Mouse (Mus musculus) mesoderm, embryonic 11.5 days (tissue): ENCODE measurements around the gene Sepsecs.
"Not testable (repeated sequence)": the region's sequence is repeated elsewhere in the genome, so short reads cannot be mapped to it uniquely, and the experiment has no call there.

ENCODE experiments used
- DNase-seq: peaks from one replicate; pipeline ENCODE4 v3.0.0-alpha.2; 2012; ENCODE audit warnings: low read depth, low spot score

Gene Sepsecs

DNA sequence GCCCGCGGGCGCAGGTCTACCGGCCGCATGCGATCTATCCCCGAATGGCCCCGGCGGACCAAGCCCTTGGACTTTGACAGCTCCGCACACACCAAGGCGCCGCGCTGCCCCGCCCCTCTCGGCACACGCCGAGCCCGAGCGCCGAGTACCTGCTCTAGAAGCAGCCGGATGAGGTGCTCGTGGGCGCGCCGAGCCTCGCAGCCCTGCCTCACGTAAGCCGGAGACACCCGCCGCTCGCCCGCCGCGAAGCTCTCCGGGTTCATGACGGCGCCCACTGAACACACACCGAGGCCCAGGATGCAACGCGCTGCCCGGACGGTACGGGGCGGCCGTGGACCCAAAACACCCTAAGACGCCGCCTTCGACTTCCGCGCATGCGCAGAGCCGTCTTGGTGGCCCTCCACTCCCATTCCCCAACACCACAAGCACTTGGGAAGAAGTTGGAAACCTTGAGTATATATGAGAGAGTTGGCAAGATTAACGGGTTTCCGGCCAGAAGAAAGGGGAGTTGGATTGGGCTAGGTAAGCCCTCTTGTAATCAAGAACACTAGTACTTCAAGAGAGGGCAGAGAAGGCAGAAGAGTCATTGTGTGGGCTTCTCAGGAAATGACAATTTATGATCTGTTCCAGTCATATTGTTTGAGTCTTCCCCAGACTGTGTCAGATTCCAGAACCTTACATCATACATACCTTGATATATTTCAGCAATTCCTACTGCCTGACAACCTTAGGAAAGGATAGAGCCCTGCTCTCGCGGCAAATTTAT lies at the start of gene Sepsecs:
Sepsecs (minus strand) TSS at position 283 of the 766 bp plus-strand sequence.
- peak; percentile 93 for DNase-seq

GRCm38 (mm10) chr5:52716742-52717448 lies 47.4 kb upstream of the Sepsecs start:
- no peak for DNase-seq

DNA sequence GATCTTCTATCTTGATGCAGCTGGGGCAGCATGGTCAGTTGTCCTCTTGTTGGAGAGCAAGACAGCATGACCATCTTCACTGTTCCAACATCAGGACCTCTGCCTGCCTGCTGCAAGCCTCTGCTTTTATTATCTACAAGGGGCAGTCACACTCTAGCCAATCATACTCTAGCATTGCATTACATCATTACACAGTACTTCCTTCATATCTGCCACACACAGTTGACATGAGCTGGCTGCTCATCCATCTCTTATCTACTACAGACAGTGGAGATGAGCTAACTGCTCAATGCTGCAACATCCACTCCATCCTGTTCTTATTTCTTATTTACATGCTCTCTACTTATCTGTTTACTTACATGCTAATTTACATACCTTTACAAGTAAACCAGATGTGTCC lies 43.2 kb upstream of the Sepsecs start:
- DNase-seq, result no peak

DNA sequence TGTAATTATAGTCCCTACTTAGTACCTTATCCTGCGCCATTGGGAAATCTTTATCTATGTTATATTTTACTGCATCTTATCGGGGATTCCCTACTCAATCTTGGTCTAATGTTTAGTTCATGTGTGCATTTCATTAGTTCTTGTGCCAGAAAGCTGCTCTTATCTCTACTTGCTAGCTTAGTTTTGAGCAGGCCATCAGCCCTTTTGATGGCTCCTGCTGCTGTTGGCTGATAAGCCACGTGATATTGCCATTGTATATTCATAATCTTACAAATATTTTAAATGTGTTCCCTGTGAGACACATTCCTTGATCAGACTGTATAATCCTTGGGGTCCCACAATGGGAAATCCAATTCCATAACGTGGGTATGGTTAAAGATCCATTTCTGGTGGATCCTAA lies 35.1 kb upstream of the Sepsecs start:
- DNase-seq, result no peak

DNA sequence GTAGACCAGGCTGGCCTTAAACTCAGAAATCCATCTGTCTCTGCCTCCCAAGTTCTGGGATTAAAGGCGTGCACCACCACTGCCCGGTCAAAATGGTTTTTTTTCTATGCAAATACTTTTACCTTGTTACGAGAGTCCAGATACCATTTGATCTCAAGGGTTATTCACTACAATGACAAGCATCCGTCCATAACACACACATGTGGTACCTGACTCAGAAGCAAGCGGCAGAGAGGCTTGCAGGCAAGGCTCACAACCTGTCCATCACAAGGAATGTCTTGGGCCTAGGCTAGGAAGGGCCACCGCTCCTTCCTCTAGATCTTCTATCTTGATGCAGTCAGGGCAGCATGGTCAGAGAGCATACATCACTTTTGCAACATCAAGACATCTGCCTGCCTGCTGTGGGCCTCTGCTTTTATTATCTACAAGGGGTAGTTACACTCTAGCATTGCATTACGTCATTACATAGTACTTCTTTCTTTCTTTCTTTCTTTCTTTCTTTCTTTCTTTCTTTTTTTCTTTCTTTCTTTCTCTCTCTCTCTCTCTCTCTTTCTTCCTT lies 28.5 kb upstream of the Sepsecs start:
- DNase-seq, result not testable (repeated sequence)

GRCm38 (mm10) chr5:52697291-52697690 lies 27.8 kb upstream of the Sepsecs start:
- DNase-seq, result no peak

DNA sequence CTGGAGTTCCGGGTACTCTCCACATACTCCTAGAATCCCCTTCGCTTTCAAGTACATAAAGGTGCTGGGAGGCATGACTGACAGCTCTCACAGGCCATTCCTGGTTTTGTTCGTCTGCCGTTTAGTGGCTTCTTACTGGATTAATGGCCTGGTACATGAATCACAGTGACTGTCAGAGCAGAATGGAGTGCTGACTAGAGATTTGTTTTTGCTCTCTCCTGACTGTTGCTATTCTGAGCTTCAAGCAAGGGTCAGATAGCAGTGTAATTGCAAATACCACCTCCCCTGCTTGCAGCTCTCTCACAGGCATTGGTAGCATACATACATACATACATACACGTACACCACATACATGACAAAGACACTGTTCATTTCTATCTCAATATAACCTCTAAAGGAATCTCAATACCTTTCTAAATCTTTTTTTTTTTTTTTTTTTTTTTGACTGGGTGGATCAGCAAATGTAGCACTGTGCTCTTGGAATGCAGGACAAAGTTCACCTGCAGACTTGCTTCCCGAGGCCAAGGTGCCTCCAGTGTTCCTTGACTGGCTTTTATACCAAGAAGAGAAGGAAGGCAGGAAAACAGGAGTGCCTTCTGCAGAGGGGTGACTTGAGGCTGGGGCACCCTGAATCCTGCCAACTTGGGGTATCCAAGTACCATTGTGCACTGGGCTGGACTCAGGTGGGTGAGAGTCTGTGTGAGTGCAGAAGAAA lies 18.4 kb upstream of the Sepsecs start:
- DNase-seq, result no peak

- no peak for DNase-seq
Measured at GRCm38 (mm10) chr5:52681111-52681510, 11.6 kb upstream of the Sepsecs start.

- DNase-seq, result no peak
Measured at GRCm38 (mm10) chr5:52680191-52680590, 10.7 kb upstream of the Sepsecs start.

DNA sequence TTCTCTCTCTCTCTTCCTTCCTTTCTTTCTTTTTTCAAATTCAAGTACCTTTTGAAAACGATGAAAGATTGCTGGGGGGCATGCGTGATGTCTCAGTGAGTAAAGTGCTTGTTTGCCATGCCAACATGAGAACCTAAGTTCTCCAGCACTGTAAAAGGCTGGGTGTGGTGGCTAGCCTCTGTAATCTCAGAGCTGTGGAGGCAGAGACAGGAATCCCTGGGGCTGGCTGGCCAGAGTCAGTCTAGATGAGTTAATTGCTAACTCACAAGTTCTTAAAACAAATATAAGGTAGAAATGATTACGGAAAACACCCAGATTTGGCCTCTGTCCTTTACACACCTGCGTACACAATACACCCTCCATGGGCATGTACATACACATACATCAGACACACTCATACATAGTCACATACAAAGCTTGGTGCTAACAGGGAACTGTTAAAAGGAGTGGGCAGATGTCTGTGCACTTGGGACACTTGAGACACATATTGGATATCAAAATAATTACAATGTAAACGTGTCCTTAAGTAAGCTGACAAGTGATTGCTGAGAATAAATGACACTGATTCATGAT lies 9.1 kb upstream of the Sepsecs start:
- no peak for DNase-seq

GRCm38 (mm10) chr5:52677126-52677525 lies 7.6 kb upstream of the Sepsecs start:
- no peak for DNase-seq

- no peak for DNase-seq
Measured at GRCm38 (mm10) chr5:52674384-52675069, 5.0 kb upstream of the Sepsecs start.

DNA sequence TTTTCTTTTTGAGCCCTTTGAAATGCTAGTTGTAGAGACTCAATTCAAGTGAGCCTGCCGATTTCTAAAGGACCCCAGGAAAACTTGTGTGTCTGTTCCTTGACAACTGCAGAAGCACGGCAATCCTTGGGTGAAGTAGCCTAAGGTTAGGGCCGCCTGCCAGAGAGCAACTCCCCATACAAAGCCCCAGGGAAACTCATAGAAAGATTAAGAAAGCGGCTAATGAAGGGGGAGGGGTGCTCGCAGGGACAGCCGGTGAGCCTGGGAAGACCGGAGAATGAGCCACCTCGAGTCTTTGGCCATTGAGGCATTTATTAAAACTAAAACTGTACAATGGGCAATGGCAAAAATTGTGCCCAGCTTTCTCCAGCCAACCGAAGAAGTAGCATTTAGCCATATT lies 3.8 kb upstream of the Sepsecs start:
- no peak for DNase-seq

- no peak for DNase-seq
Measured at GRCm38 (mm10) chr5:52670745-52671144, 1.2 kb upstream of the Sepsecs start.

GRCm38 (mm10) chr5:52666766-52667165 lies 2.7 kb downstream of the Sepsecs start:
- no peak for DNase-seq

DNA sequence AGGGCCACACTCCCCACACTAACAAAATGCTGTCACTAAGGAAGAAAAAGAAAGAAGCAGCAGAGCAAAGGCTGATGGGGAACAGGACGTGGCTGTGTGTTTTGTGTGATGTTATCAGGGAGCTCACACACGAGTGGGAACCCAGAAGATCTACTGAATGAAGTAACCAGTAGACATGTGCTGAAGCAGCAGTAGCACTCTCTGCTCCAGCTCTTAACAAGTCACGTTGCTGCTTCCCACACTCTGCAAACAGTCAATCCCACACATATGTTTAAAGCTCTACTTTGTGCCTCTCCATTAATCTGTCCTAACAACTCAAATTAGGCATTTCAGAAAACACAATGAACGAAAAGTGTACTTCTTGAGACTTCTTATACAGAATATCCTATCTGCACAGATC lies 11.6 kb downstream of the Sepsecs start:
- no peak for DNase-seq

GRCm38 (mm10) chr5:52657336-52657735 lies 12.2 kb downstream of the Sepsecs start:
- DNase-seq, result no peak

DNA sequence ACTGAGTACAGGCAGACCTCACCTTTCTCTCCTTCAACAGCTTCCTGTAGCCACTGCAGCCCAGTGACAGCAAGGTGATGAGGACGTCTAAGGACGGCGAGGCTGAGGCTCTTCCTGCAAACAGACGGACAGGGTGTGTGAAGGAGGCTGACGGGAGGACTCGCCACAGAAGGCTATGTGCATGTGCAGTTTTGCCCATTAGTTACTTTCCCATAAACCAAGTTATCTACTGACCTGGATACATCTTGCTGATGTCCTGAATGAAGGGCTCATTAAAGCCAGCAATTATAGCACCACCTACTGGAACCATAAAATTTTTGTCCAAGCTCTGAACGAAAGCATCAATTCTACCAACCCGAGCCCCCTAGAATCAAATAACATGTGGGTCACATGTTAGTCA lies 13.5 kb downstream of the Sepsecs start:
- DNase-seq, result no peak

- DNase-seq, result no peak
Measured at GRCm38 (mm10) chr5:52654961-52655360, 14.5 kb downstream of the Sepsecs start.

DNA sequence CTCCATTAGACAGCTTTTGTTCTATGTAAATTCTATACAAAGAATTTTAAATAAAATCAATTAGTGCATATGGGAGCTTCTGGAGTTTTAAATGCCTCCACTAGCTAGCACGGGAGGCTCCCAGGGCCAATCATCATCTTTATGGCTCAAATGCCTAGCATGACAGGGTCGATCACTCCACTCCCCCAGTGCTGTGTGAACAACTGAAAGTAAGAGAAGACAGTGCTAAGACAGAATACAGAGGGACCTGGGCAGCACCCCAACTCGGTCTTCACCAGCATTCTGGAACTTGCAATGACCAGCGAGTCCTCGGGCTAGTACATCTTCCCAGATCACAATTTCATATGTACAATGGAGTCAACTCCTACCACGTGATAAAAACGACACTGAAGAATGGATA lies 16.9 kb downstream of the Sepsecs start:
- no peak for DNase-seq

- no peak for DNase-seq
Measured at GRCm38 (mm10) chr5:52652086-52652485, 17.4 kb downstream of the Sepsecs start.
